Mouse (Mus musculus) forebrain, embryonic 11.5 days (tissue): ENCODE measurements around the gene Gm19402. TPM values are rescaled to one million over a fixed set of nuclear protein-coding genes. Genes with fewer than 3 reads are reported as not detected.
"Not testable (repeated sequence)": the region's sequence is repeated elsewhere in the genome, so short reads cannot be mapped to it uniquely, and the experiment has no call there.

Source experiments
- ATAC-seq: fragments of 200-750 bp; cut with Nextera tagmentation; replicated peaks from 2 replicates; pipeline ENCODE4 v1.8.0; 2017; ENCODE audit warnings: moderate TSS enrichment; ENCODE audit not compliant: low FRiP score
- DNase-seq: peaks from one replicate; pipeline ENCODE4 v3.0.0-alpha.2; 2017; ENCODE audit warnings: low spot score
- H3K27ac ChIP-seq: fragments of 300-500 bp; sonication (generic); 2 replicates; pipeline ENCODE4 v1.5.1; 2014; ENCODE audit warnings: low read depth, low read length
- H3K27me3 ChIP-seq: fragments of 300-500 bp; sonication (generic); 2 replicates; pipeline ENCODE4 v1.6.1; 2014; ENCODE audit warnings: mild to moderate bottlenecking, low read length, mixed read lengths; ENCODE audit not compliant: control insufficient read depth, insufficient read depth
- H3K36me3 ChIP-seq: fragments of 300-500 bp; sonication (generic); 2 replicates; pipeline ENCODE4 v1.6.1; 2014; ENCODE audit warnings: mild to moderate bottlenecking, low read length, moderate library complexity, mixed read lengths; ENCODE audit not compliant: control insufficient read depth, insufficient read depth
- H3K4me1 ChIP-seq: fragments of 300-500 bp; sonication (generic); replicated peaks from 2 replicates; pipeline ENCODE4 v1.6.1; 2014; ENCODE audit warnings: low read length, mixed read lengths; ENCODE audit not compliant: control insufficient read depth, insufficient read depth
- H3K4me2 ChIP-seq: fragments of 300-500 bp; sonication (generic); 2 replicates; pipeline ENCODE4 v1.6.1; 2014; ENCODE audit warnings: low read depth, mild to moderate bottlenecking, low read length, moderate library complexity, mixed read lengths; ENCODE audit not compliant: severe bottlenecking
- H3K4me3 ChIP-seq: fragments of 300-500 bp; sonication (generic); 2 replicates; pipeline ENCODE4 v1.5.1; 2014; ENCODE audit warnings: low read depth, low read length
- H3K9ac ChIP-seq: fragments of 300-500 bp; sonication (generic); 2 replicates; pipeline ENCODE4 v1.6.1; 2014; ENCODE audit warnings: low read length
- H3K9me3 ChIP-seq: fragments of 300-500 bp; sonication (generic); 2 replicates; pipeline ENCODE4 v1.6.1; 2016; ENCODE audit warnings: low read length, mixed read lengths; ENCODE audit not compliant: control insufficient read depth
- WGBS: fragments of 180-500 bp; shearing (Covaris S2); extraction: QIAGEN DNeasy Blood & Tissue Kit; methylation state at CpG from one replicate; pipeline ENCODE4 v1.1.7; 2014; 5-methylcytosine and 5-hydroxymethylcytosine counted together
- polyA plus RNA-seq: library from polyadenylated mRNA; unstranded; fragments of >200 nt; fragmentation: Nextera tagmentation; extraction: Ambion mirVana; gene quantifications from 2 replicates; pipeline ENCODE4 v1.2.1, GENCODE M21; 2014

Gene Gm19402
- polyA plus RNA-seq, 1 experiment from 2014 or later, result not detected

DNA sequence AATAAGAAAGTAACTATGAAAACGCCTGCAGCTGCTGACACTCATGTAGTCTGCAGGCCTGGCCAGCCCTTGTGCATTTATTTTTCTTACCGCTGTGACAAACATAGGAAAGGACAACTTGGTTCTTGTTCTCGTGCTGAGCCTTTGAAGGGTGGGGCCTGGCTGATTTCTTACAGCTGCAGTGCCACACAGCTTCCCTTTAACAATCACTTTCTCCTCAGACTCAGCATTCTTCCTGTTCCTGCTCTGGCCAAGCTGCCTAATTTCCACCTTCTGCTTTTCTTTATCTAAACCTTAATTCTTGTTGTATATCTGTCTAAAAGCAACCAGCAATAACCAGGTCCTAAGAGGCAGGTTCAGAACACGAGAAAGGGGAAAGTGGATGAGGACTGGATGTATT lies 23.2 kb upstream of the Gm19402 start:
- no peaks in the 10 kb centered on the region for H3K36me3 ChIP-seq
- H3K4me2 ChIP-seq, result no peak overlapping the region
- no peak overlapping the region for H3K27ac ChIP-seq
- no peak for ATAC-seq
- H3K27me3 ChIP-seq, result no peaks in the 10 kb centered on the region
- H3K4me1 ChIP-seq, result no peaks in the 10 kb centered on the region
- no peak overlapping the region for H3K9ac ChIP-seq
- 79% methylated on average over 4 of the region's 4 CpGs for WGBS
- no peaks in the 10 kb centered on the region for H3K9me3 ChIP-seq
- no peak for DNase-seq
- H3K4me3 ChIP-seq, result no peak overlapping the region

DNA sequence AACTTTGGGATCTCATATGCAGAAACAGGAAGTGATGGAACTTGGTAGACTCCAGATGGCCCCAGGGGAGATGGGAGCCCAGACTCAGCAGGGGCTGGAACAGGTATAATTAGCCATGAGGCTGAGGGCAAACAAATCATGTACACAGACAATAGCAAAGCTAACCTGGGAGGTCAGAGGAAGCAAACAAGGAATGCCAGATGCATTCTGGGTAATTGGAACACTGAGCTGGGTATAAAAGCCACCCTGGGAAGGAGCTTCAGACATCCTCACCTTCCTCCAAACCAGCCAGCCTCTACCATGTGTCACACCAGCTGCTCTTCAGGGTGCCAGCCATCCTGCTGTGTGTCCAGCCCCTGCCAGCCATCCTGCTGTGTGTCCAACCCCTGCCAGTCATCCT lies 20.6 kb upstream of the Gm19402 start, which contains the start of gene Gm10024:
Gene Gm10024, plus strand, starts transcription at position 301 of the 400 bp plus-strand sequence.
- ATAC-seq, H3K4me2 ChIP-seq, H3K4me3 ChIP-seq, H3K36me3 ChIP-seq, H3K27me3 ChIP-seq, H3K27ac ChIP-seq, H3K9me3 ChIP-seq, H3K4me1 ChIP-seq, H3K9ac ChIP-seq, DNase-seq: not testable (repeated sequence)

DNA sequence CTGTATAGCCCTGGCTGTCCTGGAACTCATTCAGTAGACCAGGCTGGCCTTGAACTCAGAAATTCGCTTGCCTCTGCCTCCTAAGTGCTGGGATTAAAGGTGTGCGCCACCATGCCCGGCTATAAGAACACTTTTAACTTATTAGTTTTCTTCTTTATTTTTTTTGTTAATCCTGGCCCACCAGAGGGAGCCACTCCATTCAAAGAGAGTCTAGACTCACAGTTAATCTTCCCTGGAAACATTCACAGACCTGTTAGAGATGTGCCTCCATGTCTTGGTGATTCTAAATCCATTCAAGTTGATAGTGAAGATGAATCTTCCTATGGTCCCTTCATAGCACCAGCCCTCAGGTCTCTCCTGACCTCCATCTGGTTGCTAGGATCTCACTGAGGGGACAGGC lies 19.3 kb upstream of the Gm19402 start:
- H3K36me3 ChIP-seq, result no peaks in the 10 kb centered on the region
- no peaks in the 10 kb centered on the region for H3K27me3 ChIP-seq
- H3K4me3 ChIP-seq, result no peak overlapping the region
- H3K9me3 ChIP-seq, result no peaks in the 10 kb centered on the region
- H3K4me2 ChIP-seq, result no peak overlapping the region
- no peak overlapping the region for H3K9ac ChIP-seq
- WGBS, result 79% methylated on average over 3 of the region's 3 CpGs
- H3K27ac ChIP-seq, result no peak overlapping the region
- no peaks in the 10 kb centered on the region for H3K4me1 ChIP-seq
- no peak for ATAC-seq
- no peak for DNase-seq

DNA sequence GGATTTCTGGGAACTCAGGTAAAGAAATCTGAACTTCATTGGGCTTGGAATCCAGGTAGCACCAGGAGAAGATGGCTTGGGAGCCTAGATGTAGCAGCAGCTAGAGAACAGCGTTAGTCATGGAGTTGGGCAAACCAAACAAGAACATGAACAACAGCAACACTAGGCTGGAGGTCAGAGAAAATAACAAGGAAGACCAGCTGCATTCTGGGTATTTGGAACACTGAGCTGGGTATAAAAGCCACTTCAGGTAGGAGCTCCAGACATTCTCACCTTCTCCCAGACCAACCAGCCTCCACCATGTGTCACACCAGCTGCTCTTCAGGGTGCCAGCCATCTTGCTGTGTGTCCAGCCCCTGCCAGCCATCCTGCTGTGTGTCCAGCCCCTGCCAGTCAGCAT lies 15.8 kb upstream of the Gm19402 start, which contains the start of gene Gm10272:
Gene Gm10272, plus strand, starts transcription at position 301 of the 400 bp plus-strand sequence.
- Histone ChIP-seq H3K4me3 (no peak within 1 kb of the TSS), H3K9ac (no peak within 1 kb of the TSS), H3K4me1 (no peaks in the 10 kb centered on the region), H3K36me3 (no peaks in the 10 kb centered on the region), H3K27ac (no peak within 1 kb of the TSS), H3K9me3 (no peaks in the 10 kb centered on the region), H3K27me3 (no peaks in the 10 kb centered on the region), H3K4me2 (no peak within 1 kb of the TSS)
- 92% methylated on average over 1 of the region's 1 CpGs for WGBS
- DNase-seq (no peak), ATAC-seq (no peak)

DNA sequence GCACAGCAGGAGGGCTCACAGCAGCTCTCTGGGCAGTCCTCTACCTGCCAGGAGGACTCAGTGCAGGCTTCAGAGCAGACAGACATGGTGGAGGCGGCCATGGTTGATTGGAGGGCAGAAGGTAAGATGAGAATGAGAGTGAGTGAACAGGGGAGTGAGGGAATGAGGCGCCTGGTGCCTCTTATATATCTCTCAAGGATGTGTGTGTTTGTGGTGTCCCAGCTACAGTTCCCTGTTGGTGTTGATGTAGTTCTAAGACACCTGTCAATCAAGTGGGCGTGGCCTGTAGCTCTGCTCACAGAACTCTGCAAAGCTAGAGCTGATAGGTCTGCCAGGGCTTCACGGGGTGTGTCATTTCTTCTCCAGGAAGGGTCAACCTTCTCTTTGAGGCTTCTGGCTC lies 6.6 kb upstream of the Gm19402 start, which contains the start of gene Gm9508:
Gene Gm9508, minus strand, starts transcription at position 101 of the 400 bp plus-strand sequence.
- DNase-seq, result no peak
- Histone ChIP-seq H3K36me3 (no peaks in the 10 kb centered on the region), H3K27ac (no peak within 1 kb of the TSS), H3K4me3 (no peak within 1 kb of the TSS), H3K9me3 (no peaks in the 10 kb centered on the region), H3K4me1 (no peaks in the 10 kb centered on the region), H3K9ac (no peak within 1 kb of the TSS), H3K27me3 (no peaks in the 10 kb centered on the region), H3K4me2 (no peak within 1 kb of the TSS)
- no peak for ATAC-seq
- WGBS, result 46% methylated on average over 4 of the region's 4 CpGs

DNA sequence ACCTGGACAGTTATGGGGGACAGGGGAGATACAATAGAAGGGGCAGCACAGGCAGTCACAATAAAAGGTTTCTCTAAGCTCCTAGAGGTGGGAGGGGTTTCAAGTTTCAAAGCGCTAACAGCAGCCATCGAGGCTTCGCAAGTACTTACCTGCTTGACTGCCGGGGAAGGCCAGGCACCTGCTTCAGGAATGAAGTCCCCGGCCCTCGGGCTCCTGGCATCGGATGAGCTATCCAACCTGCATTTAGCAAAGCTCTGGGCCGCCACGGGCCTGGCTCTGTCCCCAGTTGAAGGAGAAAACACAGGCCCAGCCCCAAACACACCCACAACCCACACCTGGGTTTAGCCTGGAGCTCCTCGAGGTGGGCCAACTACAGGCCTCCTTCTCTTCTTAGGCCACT lies 3.5 kb downstream of the Gm19402 start:
- WGBS, result 29% methylated on average over 10 of the region's 10 CpGs
- Histone ChIP-seq H3K27ac (no peak overlapping the region), H3K4me3 (no peak overlapping the region), H3K4me1 (peaks cover 4% of the 10 kb centered on the region; the same call in 1 of the 2 replicates), H3K9me3 (no peaks in the 10 kb centered on the region), H3K27me3 (peaks cover 13% of the 10 kb centered on the region), H3K36me3 (no peaks in the 10 kb centered on the region), H3K9ac (no peak overlapping the region), H3K4me2 (no peak overlapping the region)
- DNase-seq, result no peak
- ATAC-seq, result no peak

DNA sequence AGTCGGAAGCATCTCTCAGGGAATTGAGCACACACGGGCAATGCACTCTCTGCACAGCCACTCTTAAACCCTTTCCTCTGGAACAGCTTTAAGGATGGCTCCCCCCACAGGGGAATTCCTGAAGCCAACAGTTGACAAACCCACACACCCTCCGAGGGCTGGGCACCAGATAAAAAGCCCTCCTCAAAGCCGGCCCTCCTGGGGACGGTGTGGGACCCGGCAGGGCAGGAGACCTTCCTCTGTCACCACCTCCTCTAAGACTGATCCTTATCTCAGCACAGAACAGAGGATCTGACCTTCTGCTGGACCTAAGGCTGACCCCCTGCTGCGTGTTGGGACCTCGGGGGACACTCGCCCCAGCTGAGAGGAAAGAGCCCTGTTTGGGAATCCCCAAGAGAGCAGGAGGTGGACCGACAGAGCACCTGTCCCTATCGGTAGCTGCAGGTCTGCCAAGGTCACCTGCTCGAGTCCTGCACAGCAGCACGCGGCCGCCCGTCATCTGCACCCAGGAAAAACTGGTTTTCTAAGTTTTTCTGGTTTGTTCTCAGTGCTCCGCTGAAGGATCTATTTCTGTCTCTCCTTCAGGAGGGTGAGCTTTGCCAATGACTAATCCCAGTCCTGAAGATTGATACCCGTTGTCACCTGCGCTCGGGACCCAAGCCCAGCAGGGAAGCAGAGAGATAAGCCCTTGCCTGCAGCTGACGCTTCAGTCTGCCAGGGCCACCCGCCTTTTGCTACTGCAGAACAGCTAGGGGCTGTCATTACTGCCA lies 4.5 kb downstream of the Gm19402 start, which contains the start of gene Tspear:
Gene Tspear, plus strand, starts transcription at position 675 of the 770 bp plus-strand sequence.
- DNase-seq, result peak; percentile 50
- H3K27me3 ChIP-seq, result peaks cover 13% of the 10 kb centered on the region
- ATAC-seq, result no peak

DNA sequence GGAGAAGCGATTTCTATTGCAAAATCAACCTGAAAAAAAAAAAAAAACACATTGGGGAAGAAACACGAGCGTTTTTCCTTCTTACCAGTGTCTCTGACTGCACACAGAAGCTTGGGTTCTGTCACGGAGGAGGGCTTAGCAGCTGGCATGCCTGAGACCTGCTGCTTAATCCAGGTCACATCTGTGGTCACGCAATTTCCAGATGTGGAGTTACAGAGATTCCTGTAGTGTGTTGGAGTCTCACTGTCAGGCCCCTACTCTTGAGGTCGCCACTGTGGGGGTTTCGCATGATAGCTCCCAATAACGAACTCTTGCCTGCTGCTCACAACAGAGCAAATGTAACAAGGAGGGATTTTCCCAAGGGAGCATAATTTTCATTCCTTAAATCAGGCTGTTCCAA lies 6.4 kb downstream of the Gm19402 start:
- WGBS, result 36% methylated on average over 8 of the region's 8 CpGs
- H3K4me2 ChIP-seq, result no peak overlapping the region
- no peak overlapping the region for H3K27ac ChIP-seq
- H3K36me3 ChIP-seq, result no peaks in the 10 kb centered on the region
- no peak overlapping the region for H3K4me3 ChIP-seq
- no peaks in the 10 kb centered on the region for H3K9me3 ChIP-seq
- ATAC-seq (no peak), DNase-seq (no peak)
- no peak overlapping the region for H3K9ac ChIP-seq
- peaks cover 13% of the 10 kb centered on the region for H3K27me3 ChIP-seq
- H3K4me1 ChIP-seq, result peaks cover 2% of the 10 kb centered on the region; the same call in 1 of the 2 replicates

More for the DNA sequence above, 4.5 kb downstream of the Gm19402 start, which contains the start of gene Tspear:
- H3K27ac ChIP-seq, result no peak within 1 kb of the TSS
- H3K4me1 ChIP-seq, result peaks cover 4% of the 10 kb centered on the region; the same call in 1 of the 2 replicates
- H3K36me3 ChIP-seq, result no peaks in the 10 kb centered on the region
- H3K4me3 ChIP-seq, result no peak within 1 kb of the TSS
- H3K9ac ChIP-seq, result no peak within 1 kb of the TSS
- no peaks in the 10 kb centered on the region for H3K9me3 ChIP-seq
- no peak within 1 kb of the TSS for H3K4me2 ChIP-seq
- 4% methylated on average over 22 of the region's 22 CpGs for WGBS

DNA sequence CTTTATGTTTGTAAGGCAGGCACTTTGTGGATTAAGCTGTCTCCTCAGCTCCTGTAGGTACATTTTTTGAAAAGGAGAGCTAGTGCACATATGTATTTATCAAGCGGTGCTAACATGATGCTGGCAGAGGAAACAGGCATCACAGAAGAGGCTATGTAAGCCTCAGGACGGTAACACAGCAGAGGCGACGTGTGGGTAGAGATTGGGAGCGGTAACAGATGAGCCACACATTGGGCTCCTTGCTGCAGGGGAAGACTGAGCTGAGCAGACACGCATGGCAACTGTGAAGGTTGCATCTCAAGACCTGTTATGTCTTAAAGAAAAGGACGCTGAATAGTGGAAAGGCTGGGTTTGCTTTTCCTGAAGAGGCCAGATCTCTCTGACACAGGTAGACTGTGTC lies 7.6 kb downstream of the Gm19402 start:
- Histone ChIP-seq H3K27me3 (peaks cover 20% of the 10 kb centered on the region), H3K9me3 (no peaks in the 10 kb centered on the region), H3K27ac (no peak overlapping the region), H3K4me1 (peaks cover 6% of the 10 kb centered on the region; the same call in 1 of the 2 replicates), H3K9ac (no peak overlapping the region), H3K4me2 (no peak overlapping the region), H3K36me3 (no peaks in the 10 kb centered on the region), H3K4me3 (no peak overlapping the region)
- ATAC-seq (no peak), DNase-seq (no peak)
- WGBS, result 77% methylated on average over 7 of the region's 7 CpGs
